Mouse (Mus musculus): ENCODE results near the gene Arhgef33.

GRCm38 (mm10) chr17:80435680-80436079 lies 128.5 kb downstream of the Arhgef33 start:
- no peak for TF ChIP-seq CTCF (IDR thresholded peaks at IDR 0.05; ENCODE audit: control insufficient read depth, insufficient read depth, insufficient read length)
- no peak for TF ChIP-seq USF1 (IDR thresholded peaks at IDR 0.05; ENCODE audit: low read depth)
- TF ChIP-seq MAX (IDR thresholded peaks at IDR 0.05), result no peak
- TF ChIP-seq MYOG (IDR thresholded peaks at IDR 0.05; ENCODE audit: control insufficient read depth, extremely low read depth, insufficient read length), result no peak
- TF ChIP-seq CEBPB (IDR thresholded peaks at IDR 0.05; ENCODE audit: low read depth), result no peak
- no peak for TF ChIP-seq MYOD1 (IDR thresholded peaks at IDR 0.05; ENCODE audit: control insufficient read depth, insufficient read length, low read depth)

Measured in C2C12 (cell line).